Mouse (Mus musculus) lung, postnatal 0 days (tissue): ENCODE measurements at regions not wholly inside any gene's neighbourhood (a gene's known extent, or its start where the extent isn't known, plus 50 kb on each side); places are given as distances from the start of the nearest gene placed in this dataset.

Source experiments
- ATAC-seq: fragments of 200-750 bp; cut with Nextera tagmentation; 2 replicates; pipeline ENCODE4 v1.8.0; 2017; ENCODE audit warnings: moderate library complexity
- DNase-seq: peaks from one replicate; pipeline ENCODE4 v3.0.0-alpha.2; 2016; ENCODE audit warnings: low spot score
- H3K27ac ChIP-seq: fragments of 300-500 bp; sonication (generic); 2 replicates; pipeline ENCODE4 v1.5.1; 2014; ENCODE audit warnings: antibody characterized with exemption, mild to moderate bottlenecking, low read length, mixed read lengths
- H3K27me3 ChIP-seq: fragments of 300-500 bp; sonication (generic); replicated peaks from 2 replicates; pipeline ENCODE4 v1.6.1; 2014; ENCODE audit warnings: low read length, mixed read lengths; ENCODE audit not compliant: insufficient read depth
- H3K36me3 ChIP-seq: fragments of 300-500 bp; sonication (generic); 2 replicates; pipeline ENCODE4 v1.6.1; 2014; ENCODE audit warnings: low read length, mixed read lengths; ENCODE audit not compliant: insufficient read depth
- H3K4me1 ChIP-seq: fragments of 300-500 bp; sonication (generic); 2 replicates; pipeline ENCODE4 v1.6.1; 2014; ENCODE audit warnings: antibody characterized with exemption, low read depth, low read length, mixed read lengths; ENCODE audit not compliant: insufficient read depth
- H3K4me2 ChIP-seq: fragments of 300-500 bp; sonication (generic); replicated peaks from 2 replicates; pipeline ENCODE4 v1.6.1; 2014; ENCODE audit warnings: low read depth, mild to moderate bottlenecking, low read length, moderate library complexity, mixed read lengths
- H3K4me3 ChIP-seq: fragments of 300-500 bp; sonication (generic); 2 replicates; pipeline ENCODE4 v1.5.1; 2014; ENCODE audit warnings: low read depth, low read length
- H3K9ac ChIP-seq: fragments of 300-500 bp; sonication (generic); replicated peaks from 2 replicates; pipeline ENCODE4 v1.6.1; 2014; ENCODE audit warnings: low read depth, mild to moderate bottlenecking
- H3K9me3 ChIP-seq: fragments of 300-500 bp; sonication (generic); 2 replicates; pipeline ENCODE4 v1.6.1; 2016; ENCODE audit warnings: low read length, mixed read lengths
- CTCF ChIP-seq: IDR thresholded peaks from 2 replicates; pipeline ENCODE4 v1.5.1; 2016; ENCODE audit warnings: antibody characterized with exemption, mild to moderate bottlenecking
- EP300 ChIP-seq: IDR thresholded peaks from 2 replicates; pipeline ENCODE4 v1.6.1; 2016; ENCODE audit warnings: antibody characterized with exemption, mild to moderate bottlenecking, control low read depth
- WGBS: fragments of 180-500 bp; shearing (Covaris S2); extraction: QIAGEN DNeasy Blood & Tissue Kit; methylation state at CpG from one replicate; pipeline ENCODE4 v1.1.7; 2014; 5-methylcytosine and 5-hydroxymethylcytosine counted together

GRCm38 (mm10) chr1:71938323-71939007, 273.6 kb downstream of the Mreg start:
- WGBS = 20% methylated on average over 12 of the region's 12 CpGs
- ATAC-seq = peak; percentile 67
- H3K4me1 ChIP-seq = peaks cover 5% of the 10 kb centered on the region; the same call in 1 of the 2 replicates
- TF ChIP-seq CTCF (no peak), EP300 (peak; percentile 54)
- H3K27ac ChIP-seq = peak overlapping the region; percentile 52; the same call in 1 of the 2 replicates
- no peak overlapping the region for H3K4me3 ChIP-seq
- DNase-seq = peak; percentile 86
- no peaks in the 10 kb centered on the region for H3K9me3 ChIP-seq
- no peaks in the 10 kb centered on the region for H3K27me3 ChIP-seq
- H3K9ac ChIP-seq = no peak overlapping the region
- 0 out of 2 replicates have a peak overlapping the region, but pooled peaks have one; percentile 9 for H3K4me2 ChIP-seq
- no peaks in the 10 kb centered on the region for H3K36me3 ChIP-seq

- Histone ChIP-seq H3K9ac (no peak overlapping the region), H3K4me3 (no peak overlapping the region), H3K9me3 (no peaks in the 10 kb centered on the region), H3K27ac (no peak overlapping the region), H3K27me3 (no peaks in the 10 kb centered on the region), H3K36me3 (no peaks in the 10 kb centered on the region), H3K4me1 (peaks cover 5% of the 10 kb centered on the region; the same call in 1 of the 2 replicates), H3K4me2 (no peak overlapping the region)
- WGBS = 33% methylated on average over 8 of the region's 8 CpGs
- DNase-seq (no peak), ATAC-seq (no peak)
- TF ChIP-seq EP300 (no peak), CTCF (no peak)
Observed at GRCm38 (mm10) chr1:71937922-71938321, 274.2 kb downstream of the Mreg start.

GRCm38 (mm10) chr1:71937168-71937567, 274.9 kb downstream of the Mreg start:
- Histone ChIP-seq H3K9ac (no peak overlapping the region), H3K4me2 (no peak overlapping the region), H3K9me3 (no peaks in the 10 kb centered on the region), H3K4me3 (no peak overlapping the region), H3K27ac (no peak overlapping the region), H3K4me1 (peaks cover 5% of the 10 kb centered on the region; the same call in 1 of the 2 replicates), H3K36me3 (no peaks in the 10 kb centered on the region), H3K27me3 (no peaks in the 10 kb centered on the region)
- no peak for ATAC-seq
- no peak for DNase-seq
- WGBS = 61% methylated on average over 3 of the region's 3 CpGs
- TF ChIP-seq CTCF (no peak), EP300 (no peak)

GRCm38 (mm10) chr1:71936501-71937129, 275.5 kb downstream of the Mreg start:
- H3K4me3 ChIP-seq = no peak overlapping the region
- H3K9me3 ChIP-seq = no peaks in the 10 kb centered on the region
- ATAC-seq = no peak
- no peaks in the 10 kb centered on the region for H3K27me3 ChIP-seq
- WGBS = 37% methylated on average over 5 of the region's 5 CpGs
- no peak overlapping the region for H3K27ac ChIP-seq
- H3K4me2 ChIP-seq = no peak overlapping the region
- peaks cover 5% of the 10 kb centered on the region; the same call in 1 of the 2 replicates for H3K4me1 ChIP-seq
- TF ChIP-seq CTCF (no peak), EP300 (no peak)
- H3K36me3 ChIP-seq = no peaks in the 10 kb centered on the region
- DNase-seq = no peak
- H3K9ac ChIP-seq = no peak overlapping the region

- 92% methylated on average over 2 of the region's 2 CpGs for WGBS
- no peaks in the 10 kb centered on the region for H3K27me3 ChIP-seq
Observed at GRCm38 (mm10) chr1:71925501-71925900, 272.5 kb upstream of the Fn1 start.

GRCm38 (mm10) chr1:71924884-71925283, 271.9 kb upstream of the Fn1 start:
- DNase-seq = no peak
- Histone ChIP-seq H3K36me3 (no peaks in the 10 kb centered on the region), H3K27ac (no peak overlapping the region), H3K27me3 (no peaks in the 10 kb centered on the region), H3K4me1 (no peaks in the 10 kb centered on the region), H3K4me3 (no peak overlapping the region), H3K9ac (no peak overlapping the region), H3K9me3 (no peaks in the 10 kb centered on the region), H3K4me2 (no peak overlapping the region)
- TF ChIP-seq EP300 (no peak), CTCF (no peak)
- no peak for ATAC-seq
- WGBS = 80% methylated on average over 1 of the region's 1 CpGs

More at GRCm38 (mm10) chr1:71925501-71925900, 272.5 kb upstream of the Fn1 start:
- ATAC-seq = no peak
- Histone ChIP-seq H3K27ac (no peak overlapping the region), H3K9ac (no peak overlapping the region), H3K9me3 (no peaks in the 10 kb centered on the region), H3K4me3 (no peak overlapping the region), H3K4me2 (no peak overlapping the region), H3K36me3 (no peaks in the 10 kb centered on the region), H3K4me1 (no peaks in the 10 kb centered on the region)
- DNase-seq = no peak
- TF ChIP-seq EP300 = no peak
- TF ChIP-seq CTCF = no peak
